Mouse (Mus musculus) heart, adult 8-10 months (tissue): ENCODE results near the gene Znrf4. TPM values are rescaled to one million over a fixed set of nuclear protein-coding genes. Genes with fewer than 3 reads are reported as not detected.
"Not testable (repeated sequence)": the region's sequence is repeated elsewhere in the genome, so short reads cannot be mapped to it uniquely, and the experiment has no call there.

Source experiments
- DNase-seq: peaks from one replicate; pipeline ENCODE4 v3.0.0; 2022; ENCODE audit warnings: low spot score
- total RNA-seq, 4 experiments: library from RNA; stranded (reverse); gene quantifications; 2 replicates each; pipeline ENCODE4 v1.2.4; 2022

The Znrf4 gene
- total RNA-seq, 4 experiments from 2014 or later, result not detected

DNA sequence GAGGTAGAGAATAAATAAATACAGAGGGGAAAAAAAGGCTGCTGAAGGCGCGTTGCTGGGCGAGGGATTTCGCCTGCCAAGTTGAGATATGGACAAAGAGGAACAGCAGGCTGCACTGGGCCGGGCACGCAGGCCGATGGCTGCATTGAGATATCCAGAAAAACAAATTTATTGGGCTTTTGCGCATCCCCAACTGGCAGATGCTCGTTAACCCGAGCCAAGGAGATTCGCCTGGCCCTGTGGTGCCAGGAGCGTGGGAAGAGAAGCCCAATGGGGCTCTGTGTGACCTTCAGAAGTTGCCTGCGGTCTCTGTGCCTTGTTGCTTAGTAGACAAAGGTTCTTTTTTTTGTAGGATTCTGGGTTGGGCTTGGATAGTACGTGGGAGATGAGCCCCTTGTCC lies 24.0 kb upstream of the Znrf4 start:
- no peak for DNase-seq

DNA sequence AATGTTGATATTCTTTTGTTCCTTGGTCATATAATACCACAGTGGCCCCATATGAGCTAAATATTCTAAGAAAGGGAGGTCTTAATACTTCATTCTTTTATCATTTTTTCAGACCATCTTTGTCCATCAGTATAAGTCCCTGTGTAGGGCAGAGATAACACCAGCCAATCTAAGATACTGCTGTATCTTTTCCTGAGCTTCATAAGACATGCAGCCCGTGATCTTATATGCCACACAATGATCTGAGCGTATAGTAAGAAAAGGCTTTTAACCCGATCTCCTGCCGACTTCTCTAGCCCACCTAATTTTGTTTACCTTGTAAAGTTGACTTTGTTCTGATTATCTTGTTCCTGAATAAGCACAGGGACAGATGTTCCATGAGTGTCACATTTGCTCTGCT lies 12.7 kb upstream of the Znrf4 start:
- no peak for DNase-seq

DNA sequence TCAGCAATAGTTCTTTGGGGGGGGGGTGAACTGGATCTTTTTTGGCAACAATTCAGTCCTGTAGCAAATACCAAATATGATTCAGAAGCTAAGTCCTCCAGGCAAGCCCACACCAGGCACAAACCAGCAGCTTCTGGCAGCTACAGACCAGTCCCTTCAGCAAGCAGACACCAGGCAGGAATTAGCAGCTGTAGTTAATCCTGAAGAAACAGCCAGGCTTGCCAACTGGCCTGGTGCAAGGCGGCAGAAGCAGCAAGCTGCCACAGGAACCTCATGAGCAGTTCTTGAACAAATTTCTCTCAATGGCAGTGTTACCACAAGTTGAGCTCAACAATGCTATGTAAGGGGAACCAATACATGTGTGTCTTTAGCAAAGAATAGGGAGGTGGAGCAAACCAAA lies 10.5 kb upstream of the Znrf4 start:
- no peak for DNase-seq

DNA sequence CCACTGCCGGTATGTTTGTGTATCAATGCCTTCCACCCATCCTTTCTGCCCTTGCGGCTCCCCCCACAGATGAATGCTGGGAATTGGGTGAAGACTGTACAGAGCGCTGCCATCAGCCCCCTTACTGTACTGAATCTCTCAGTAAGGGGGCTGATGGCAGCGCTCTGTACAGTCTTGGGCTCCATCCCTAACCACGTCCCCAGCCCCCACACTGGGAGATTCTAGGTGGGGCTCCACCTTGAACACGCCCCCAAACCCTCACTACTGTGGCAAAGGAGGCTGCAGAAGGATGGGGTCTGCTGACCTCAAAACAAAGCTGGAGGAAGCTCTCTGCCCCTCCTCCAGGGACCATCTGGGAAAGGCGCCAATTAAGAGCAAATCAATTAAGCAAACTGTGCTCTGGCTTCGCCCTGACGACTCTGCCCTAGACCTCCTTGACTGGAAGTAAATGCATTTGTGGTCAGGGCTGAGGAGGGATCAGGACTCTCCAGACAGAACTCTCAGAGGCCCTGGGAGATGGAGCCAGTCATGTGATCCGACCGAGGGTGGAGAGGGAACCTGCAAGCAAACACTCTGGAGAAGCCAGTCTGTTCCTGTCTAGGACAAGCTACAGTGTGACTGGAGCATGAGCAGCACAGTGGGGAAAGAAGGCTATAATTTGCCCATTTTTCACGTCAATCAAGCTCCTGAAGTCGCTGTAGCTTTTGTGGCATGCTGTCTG lies 3.6 kb upstream of the Znrf4 start:
- no peak for DNase-seq

DNA sequence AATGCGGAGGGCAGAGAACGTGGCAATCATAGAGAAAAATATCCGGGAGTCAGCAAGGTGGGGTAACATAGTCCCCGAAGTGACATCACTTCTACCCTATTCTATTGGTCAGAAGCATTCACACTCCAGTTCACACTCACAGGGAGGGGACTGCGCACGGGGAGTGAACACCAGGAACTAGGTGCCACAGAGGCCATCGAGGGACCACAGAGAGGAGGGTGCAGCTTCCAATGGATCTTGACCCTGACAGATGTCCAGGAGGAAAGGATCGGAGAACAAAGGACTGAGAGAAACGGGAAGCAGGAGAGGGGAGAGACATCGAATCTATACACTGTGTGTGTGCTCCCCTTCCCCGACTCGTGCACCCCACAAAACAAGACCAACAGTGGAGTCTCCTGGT lies 2.7 kb upstream of the Znrf4 start:
- DNase-seq, result no peak

DNA sequence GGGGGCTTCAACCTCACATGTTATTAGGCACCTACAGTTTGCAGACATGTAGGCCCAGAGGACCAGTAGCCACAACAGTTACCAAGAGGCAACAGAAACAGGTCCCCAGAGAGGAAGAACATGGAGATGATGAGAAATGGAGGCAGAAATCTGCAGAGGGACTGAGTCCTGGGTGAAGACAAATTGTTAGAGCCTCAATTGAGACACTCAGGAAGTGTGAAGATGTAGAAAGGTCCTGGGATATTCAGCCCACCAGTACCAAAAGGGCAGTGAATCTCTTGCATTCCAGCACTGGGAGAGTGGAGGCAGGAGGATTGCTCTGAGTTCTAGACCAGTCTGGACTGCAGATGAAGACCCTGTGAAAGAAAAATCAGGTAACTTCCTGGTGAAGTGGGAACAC lies 2.1 kb upstream of the Znrf4 start:
- DNase-seq, result no peak

DNA sequence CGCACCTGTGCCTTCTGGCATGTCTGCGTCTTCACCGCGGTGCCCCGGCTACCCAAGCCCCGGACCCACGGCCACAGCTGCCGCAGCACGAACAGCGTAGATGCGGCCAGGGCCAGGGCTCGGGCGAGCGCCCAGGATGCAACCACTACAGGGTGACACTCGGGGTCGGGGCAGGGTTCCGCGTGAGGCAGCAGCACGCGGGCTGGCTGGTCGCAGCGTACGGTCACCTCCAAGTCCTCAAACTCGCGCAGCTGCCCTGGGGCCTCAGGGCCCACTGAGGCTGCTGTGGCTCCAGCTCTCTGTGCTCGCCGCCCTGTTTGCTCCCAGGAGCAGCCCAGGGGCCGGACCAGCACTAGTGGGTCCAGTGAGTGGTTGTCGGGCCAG lies 532 bp downstream of the Znrf4 start:
- no peak for DNase-seq

DNA sequence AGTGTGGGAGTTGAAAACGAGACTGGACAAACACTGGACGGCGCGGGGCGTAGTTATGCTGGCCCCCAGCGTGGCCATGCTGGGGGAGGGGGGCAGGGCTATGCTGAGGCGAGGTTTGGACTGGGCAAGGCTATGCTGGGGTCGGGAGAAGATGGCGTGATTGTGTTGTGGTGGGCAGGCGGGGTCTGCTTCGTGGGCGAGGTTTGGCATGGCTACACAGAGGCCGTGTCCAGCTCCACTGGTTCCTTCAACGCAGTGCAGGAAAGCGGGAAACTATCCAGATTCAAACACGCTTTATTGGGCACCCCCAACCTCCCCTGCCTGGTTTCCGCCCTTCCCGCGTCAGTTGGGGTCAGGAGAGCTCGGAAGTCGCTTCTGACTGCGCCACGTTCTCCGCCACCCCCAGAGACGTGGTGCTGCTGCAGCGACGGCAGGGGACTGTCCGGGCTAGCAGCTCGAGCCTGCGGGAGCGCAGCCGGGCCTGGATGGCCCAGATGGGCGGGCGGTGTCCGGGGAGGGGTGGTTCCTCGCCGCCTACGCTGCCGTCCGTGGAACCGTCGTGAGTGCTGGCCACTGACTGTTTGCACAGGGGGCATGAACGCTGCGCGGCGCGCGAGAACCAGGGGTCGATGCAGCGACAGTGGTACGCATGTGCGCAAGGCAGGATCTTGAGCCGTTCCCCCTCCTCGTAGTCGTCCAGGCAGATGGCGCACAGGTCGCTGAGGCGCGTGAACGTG lies 1.1 kb downstream of the Znrf4 start:
- no peak for DNase-seq

DNA sequence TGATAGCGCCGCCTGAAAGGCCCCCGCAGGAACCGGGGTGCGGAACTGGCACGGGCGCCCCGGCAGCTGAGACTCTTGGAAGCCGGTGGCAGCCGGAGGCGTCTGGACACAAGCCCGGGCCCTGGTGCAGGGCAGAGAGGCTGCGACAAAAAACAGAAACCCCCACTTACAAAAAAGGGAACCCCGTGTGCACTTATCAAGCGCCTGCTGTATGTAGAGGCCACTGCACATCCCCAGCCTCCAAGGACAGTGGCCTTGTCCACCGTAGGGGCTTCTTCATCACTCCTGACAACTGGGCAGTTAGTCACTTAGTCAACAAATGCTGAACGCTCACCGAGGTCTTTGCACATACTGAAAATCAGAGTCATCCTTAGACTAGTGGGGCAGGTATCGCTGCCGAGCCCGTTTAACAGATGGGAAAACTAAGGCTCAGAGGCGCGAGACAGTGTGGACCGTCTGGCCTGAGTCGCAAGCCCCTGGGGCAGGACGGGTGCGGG lies 1.7 kb downstream of the Znrf4 start:
- DNase-seq, result no peak

DNA sequence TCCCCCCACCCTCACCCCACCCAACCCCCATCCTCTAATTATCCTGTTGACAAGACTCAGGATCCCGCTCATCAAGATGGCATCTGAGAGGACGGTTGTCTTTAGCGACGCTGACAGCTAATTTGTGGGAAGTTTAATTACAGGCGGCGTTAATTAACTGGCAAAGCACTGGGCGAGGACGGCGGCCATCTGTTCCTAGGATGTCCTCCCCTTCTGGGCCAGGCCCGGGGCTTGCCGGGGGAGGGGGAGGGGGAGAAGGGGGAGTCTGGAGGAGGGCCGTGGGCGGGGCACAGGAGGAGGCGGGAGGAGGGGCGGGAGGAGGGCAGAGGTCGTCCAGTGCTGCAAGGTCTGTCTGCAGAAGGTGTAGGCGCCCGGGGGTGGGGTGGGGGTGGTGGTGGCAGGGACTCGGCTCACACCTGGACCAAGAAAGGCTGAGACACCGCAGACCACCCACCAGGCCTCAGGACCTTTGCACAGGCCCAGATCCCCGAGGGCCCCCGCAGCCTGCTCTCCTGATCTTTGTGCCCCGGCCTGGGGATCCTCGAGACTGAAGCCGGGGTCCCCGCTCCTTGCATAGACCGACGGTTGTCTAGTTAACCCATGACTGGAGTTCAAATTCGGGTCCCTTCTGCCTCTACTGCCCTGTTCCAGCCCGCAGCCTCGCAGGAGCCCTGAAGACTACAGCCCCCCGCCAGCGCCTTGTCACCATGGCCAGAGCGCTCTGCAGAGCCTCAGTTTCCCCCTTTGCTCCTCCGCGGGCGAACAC lies 2.3 kb downstream of the Znrf4 start:
- no peak for DNase-seq

DNA sequence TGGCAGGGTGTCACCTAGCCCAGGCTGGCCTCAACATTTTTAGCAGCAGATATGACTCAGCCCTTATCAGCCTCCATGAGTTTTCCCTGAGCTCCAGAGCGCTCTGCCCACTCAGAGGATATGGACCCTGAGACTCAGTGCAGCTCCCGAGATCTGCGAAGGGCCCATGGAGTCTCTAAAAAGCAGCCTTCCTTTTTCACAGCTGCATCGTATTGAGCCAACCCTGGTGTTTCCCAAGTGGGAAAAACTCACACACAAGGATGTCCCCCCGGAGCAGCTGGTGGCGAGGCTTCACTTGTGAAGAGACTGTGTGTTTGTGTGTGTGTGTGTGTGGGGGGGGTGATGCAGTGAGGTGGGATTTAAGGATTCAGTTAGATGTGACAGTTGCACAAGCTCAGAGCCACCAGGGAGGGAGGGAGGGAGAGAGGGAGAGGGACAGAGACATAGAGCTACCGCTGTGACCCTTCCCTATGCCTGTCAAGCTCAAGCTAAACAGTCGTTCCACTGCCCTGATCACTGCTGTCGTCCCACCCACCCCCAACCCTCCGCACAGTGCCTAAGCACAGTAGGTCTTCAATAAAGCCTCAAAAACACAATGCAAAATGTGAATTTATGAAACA lies 3.1 kb downstream of the Znrf4 start:
- DNase-seq, result no peak

DNA sequence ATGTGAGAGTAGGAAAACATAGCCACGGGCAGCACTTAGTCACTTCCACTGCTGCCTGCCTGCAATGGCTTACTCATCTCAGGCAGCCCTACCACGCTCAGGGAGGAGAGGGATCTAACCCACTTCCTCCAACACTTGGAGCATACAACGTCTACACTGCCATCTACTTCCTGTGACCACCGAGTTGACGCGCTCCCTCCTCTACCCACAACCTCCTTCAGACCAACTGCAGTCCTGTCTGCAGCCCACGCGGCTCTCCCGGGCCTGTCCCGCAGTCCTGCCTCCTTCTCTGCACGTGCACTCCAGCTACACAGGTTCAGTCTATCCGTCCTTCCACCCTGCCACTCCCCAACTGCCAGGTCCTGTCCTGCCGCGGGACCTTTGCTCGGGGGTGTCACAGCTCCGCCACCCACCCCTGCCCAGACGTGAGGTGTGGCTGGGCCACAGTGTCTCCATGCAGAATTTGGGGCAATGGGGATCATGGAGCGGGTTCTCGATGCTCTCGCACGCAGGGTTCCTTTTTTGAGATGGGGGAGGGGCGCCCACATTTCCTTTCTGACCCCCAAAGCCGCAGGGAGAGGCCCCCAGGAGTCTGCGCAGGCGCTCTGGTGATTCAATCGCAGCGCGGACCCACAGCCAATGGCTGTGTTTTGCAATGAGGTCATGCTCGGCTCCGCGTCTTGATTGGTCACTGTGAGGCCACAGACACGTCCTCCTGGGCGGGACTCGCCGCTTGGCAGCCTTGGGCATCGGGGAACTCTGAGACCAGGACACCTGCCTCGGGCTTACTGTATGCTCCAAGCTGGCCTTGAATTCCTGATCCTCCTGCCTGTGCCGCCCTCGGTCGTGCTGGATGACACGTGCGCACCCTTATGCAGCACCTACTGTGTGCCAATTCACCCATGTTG lies 4.8 kb downstream of the Znrf4 start:
- peak; percentile 93 for DNase-seq

DNA sequence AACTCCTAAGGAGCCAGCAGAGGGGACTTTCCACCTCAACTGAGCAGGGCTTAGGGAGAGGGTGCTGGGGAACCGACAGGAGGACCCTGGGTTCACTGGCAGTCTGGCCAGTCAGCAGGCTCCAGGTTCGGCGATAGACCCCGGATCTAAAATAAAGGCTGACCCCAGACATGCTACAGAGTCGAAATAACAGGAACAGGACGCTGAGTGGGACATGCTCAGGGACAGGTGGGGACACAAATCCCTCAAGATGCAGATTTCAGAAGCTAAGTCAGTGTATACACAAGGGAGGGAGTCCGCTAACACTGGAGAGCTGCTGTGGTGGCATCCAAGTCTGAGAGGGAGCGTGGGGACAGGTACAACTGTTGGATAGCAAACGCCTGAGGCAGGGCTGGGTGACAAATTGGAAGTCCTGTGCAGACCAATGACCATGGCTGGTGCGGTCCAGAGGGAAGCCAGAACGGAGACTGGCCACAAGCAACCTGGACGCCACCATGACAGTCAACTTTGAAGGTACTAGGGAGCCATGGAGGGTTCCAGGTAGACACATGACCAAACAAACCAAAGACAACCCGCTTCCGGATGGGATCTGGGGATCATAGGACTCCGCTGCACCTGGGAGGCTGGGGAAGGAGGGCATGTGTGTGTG lies 5.7 kb downstream of the Znrf4 start:
- no peak for DNase-seq

DNA sequence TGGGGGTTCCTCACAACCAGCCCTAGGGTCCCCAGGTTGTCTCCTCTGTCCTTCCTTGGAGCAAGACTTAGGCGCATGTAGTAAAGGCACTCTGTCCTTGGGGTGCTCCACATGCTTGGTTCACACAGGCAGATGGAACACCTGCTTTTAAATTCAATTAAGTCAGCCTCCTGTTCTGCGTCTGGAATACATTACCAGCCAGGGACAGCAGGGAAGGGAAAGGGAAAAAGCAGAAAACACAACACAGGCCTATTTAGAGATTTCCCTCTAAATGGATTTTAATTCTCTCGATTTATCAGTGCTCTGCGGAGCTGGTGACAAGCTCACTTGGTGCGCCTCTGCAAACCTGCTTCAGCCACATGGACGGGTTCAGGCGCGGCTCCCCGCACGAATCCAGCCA lies 6.8 kb downstream of the Znrf4 start:
- no peak for DNase-seq

DNA sequence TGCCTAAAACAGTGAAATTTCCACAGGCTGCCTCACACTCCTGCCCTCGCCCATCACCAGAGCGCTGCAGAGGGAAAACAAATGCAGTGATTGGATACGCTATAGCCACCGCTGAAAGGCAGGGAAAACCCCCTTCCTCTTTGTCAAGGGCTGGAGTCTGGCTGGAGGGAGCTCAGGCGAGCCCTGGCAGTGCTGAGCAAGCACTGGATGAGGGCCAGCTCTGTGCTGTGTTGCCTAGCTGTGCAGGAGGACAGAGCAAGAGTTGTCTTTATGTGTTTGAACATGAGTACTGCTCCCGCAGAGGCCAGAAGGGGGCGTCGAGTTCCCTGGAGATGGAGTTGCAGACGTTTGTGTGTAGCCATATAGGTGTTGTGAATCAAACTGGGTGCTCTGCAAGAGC lies 9.7 kb downstream of the Znrf4 start:
- no peak for DNase-seq

DNA sequence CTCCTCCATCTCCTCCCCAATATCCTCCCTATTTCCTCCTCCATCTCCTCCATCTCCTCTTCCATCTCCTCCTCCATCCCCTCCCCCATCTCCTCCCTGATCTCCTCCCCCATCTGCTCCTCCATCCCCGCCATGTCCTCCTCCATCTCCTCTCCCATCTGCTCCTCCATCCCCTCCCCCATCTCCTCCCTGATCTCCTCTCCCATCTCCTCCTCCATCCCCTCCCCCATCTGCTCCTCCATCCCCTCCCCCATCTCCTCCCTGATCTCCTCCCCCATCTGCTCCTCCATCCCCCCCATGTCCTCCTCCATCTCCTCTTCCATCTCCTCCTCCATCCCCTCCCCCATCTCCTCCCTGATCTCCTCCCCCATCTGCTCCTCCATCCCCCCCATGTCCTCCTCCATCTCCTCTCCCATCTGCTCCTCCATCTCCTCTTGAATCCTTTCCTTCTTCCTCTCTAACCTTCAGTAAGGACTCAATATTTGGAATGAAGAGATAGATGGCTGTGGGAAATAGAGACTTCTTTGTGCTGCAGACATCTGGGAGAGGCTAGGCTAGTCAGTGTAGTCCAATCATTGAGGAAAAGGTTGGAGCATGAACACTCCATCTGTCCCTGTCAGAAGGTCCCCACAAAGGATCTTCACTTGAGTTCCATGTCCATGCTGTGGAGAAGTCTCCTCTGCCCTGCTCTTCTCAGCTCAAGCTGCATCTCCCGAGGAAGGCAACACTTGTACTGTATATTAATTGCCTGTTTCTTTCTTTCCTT lies 10.4 kb downstream of the Znrf4 start:
- DNase-seq, result not testable (repeated sequence)

DNA sequence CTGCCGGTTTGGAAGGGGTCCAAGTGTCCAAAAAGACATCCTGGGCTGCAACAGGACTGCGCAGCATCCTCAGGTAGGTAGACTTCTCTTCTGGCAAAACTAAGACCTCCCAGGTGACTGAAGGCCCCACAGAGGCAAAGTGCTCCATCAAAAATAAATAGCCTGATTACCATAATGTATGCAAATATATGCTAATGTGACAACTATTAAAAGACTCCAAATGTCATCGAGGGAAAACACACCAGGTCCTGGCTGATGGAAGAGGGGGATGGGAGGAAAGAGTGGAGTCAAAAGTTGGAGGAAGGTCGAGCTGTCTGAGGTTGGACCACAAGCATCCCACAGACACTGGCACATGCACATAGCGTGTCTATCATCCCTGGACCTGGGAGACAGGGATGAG lies 13.0 kb downstream of the Znrf4 start:
- DNase-seq, result no peak

DNA sequence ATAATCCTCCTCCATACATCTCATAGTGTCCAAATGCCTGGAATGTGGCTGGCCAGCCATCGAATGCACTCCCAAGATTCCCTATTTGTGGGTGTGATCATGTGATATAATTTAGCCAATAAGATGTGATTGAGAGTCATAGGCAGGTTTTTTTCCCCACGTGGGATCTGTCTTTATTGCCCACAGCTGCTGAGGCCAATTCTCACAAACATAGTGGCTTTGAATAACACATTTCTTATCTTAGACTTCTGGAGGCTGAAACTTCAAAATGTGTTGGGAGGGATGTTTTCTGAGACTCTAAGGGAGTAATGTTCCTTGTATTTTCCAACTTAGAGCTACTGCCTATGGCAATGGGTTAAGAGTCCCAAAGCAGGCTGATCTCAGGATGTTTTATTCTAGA lies 17.8 kb downstream of the Znrf4 start:
- no peak for DNase-seq

DNA sequence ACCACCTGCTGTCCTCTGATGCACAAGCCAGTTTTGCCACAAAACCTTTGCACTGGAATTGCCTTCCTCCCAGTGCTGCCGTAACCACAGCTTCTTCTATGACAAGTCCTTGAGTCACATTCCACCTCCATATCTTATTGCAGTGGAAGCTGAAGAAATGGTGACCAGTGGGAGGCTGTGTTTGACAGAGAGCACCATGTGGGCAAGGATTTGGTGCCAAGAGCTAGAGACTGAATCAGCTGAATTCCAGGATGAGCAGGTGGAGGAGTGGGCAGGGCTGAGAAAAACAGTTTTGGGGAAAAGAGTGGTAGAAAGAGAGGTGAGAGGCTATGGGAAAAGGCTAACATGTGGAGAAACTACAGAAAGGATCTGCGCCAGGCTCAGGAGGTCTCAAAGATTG lies 18.4 kb downstream of the Znrf4 start:
- DNase-seq, result no peak
